Mouse (Mus musculus): ENCODE results near the gene Smarca2. TPM values are rescaled to one million over a fixed set of nuclear protein-coding genes. Genes with fewer than 3 reads are reported as not detected.
A peak's percentile ranks its signal among the peaks of the same experiment; 100 is the strongest.

Smarca2 gene
- 153 TPM for polyA plus RNA-seq (2021)

DNA sequence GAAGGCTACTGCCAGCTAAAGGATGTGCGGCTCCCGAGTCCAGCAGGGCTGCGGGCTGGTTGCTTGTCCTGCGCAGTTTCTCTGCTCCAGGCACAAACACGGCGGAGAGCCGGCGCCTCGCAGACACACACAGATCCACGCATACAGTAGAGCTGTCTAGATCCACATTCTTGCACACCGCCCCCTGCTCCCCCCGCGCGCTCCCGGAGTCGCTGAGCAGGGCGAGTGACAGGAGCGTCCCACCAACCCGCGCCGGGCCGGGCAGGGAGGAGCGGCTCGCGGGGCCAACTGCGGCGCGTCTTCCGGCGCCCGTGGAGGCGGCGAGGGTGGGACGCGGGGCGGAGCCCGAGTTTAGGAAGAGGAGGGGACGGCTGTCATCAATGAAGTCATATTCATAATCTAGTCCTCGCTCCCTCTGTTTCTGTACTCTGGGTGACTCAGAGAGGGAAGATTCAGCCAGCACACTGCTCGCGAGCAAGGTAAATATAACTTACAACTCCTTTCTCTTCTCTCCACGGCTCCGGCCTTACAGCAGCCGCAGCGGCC lies at the start of gene Smarca2:
Smarca2 (plus strand) TSS at position 296 of the 546 bp plus-strand sequence.
- in situ Hi-C loops (cut with MboI; ENCODE audit: low pct_unique_long_range_greater_than_20kb), result no loop called here
- peak; percentile 90 for ATAC-seq
- ChIA-PET CTCF (no interaction called here), POLR2A (no interaction called here)
- peak; percentile 65 for DNase-seq (ENCODE audit: low read depth, low spot score)
- TF ChIP-seq CTCF (IDR thresholded peaks at IDR 0.05), result no peak
- peaks cover 29% of the 10 kb centered on the region for H3K27me3 ChIP-seq

DNA sequence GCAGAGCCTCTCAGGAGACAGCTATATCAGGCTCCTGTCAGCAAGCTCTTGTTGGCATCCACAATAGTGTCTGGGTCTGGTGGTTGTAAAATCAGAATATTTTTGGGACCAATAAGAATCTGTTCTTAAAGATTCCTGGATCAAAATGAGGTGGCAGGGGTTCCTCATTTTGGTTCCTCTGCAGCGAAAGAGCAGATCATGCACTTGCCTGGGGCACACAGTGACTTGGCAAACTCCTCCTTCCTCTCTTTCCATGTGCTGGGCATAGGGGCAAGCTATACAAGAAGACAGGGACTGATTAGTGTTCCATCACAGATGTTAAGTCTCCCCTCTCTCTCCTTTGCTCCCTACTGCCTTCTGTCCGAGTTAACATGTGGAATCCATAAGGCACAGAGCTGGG lies 40.0 kb upstream of the Smarca2 start:
- TF ChIP-seq CTCF (IDR thresholded peaks at IDR 0.05), result no peak
- CTCF ChIA-PET, result interaction anchor here (1.1 to 1.2 kb wide), 2 partner anchors 10 to 37 kb away, joined by 3 to 4 read pairs; no protein-coding TSS in a partner anchor
- H3K27me3 ChIP-seq, result peaks cover 9% of the 10 kb centered on the region
- ATAC-seq (no peak), DNase-seq (ENCODE audit: low read depth, low spot score) (no peak)
- in situ Hi-C loops (cut with MboI; ENCODE audit: low pct_unique_long_range_greater_than_20kb), result no loop called here
- POLR2A ChIA-PET, result no interaction called here

DNA sequence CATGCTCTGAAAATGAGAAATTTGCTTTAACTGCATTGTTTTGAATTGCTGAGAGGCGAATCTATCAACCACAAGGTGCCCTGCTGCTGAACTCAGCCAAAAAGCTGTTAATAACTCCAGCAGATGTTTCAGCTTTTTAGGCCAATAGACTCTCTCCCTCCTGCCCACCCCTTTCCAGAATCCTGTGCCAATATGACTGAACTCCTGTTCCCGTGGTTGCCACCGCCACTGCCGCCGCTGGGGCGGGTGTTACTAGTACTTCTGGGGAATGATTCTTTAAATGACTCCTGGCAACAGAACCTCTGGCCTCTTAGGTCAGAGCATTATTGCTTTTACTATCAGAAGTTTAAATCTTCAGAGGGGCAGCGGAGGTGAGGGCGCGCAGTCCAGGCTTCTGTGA lies 38.7 kb upstream of the Smarca2 start:
- CTCF ChIA-PET, result interaction anchor here (1.2 kb wide), 1 partner anchor 11 kb away, joined by 4 read pairs; no protein-coding TSS in a partner anchor
- DNase-seq (ENCODE audit: low read depth, low spot score) (no peak), ATAC-seq (peak; percentile 40)
- in situ Hi-C loops (cut with MboI; ENCODE audit: low pct_unique_long_range_greater_than_20kb), result no loop called here
- POLR2A ChIA-PET, result no interaction called here
- H3K27me3 ChIP-seq, result peaks cover 21% of the 10 kb centered on the region
- no peak for TF ChIP-seq CTCF (IDR thresholded peaks at IDR 0.05)

DNA sequence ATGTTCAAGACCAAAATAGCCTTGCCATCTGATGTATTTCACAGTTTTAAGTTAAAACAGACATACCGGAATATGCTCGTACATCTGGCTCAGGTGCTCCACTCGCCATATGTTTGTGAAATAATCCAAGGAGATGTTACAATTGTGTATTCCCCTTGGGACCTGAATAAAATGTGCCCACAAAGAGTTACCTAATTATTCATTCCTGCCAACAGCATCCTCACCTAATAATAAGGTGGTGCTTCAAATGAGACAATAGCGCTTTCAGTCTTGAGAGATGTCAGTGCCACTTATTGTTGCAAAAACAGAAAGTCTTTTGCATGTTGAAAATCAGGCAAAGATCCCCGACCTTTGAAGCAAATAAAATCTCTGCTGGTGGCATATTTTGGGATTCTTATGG lies 36.6 kb upstream of the Smarca2 start:
- DNase-seq (ENCODE audit: low read depth, low spot score), result no peak
- ChIA-PET POLR2A (no interaction called here), CTCF (no interaction called here)
- no peak for ATAC-seq
- TF ChIP-seq CTCF (IDR thresholded peaks at IDR 0.05), result no peak
- in situ Hi-C loops (cut with MboI; ENCODE audit: low pct_unique_long_range_greater_than_20kb), result no loop called here
- H3K27me3 ChIP-seq, result peaks cover 23% of the 10 kb centered on the region

DNA sequence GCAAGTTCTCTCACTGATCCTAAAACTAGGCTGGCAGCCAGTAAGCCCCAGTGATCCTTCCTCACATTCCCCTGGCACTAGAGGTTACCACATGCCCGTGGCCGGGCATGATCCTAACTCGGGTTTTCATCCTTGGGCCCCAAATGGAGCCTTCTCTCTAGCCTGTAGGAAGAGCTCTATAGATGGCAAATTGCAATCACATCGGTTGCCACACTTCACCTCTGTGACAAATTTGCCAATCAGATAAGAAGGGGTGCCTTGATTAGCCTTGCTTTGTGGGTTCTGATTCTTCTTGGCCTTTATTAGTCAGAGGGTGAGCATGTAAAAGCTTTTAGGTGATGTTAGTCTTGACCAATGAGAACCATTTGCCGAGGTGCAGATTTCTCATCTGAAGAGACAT lies 35.9 kb upstream of the Smarca2 start:
- in situ Hi-C loops (cut with MboI; ENCODE audit: low pct_unique_long_range_greater_than_20kb), result no loop called here
- ChIA-PET POLR2A (no interaction called here), CTCF (no interaction called here)
- no peak for TF ChIP-seq CTCF (IDR thresholded peaks at IDR 0.05)
- no peak for DNase-seq (ENCODE audit: low read depth, low spot score)
- peaks cover 30% of the 10 kb centered on the region for H3K27me3 ChIP-seq
- no peak for ATAC-seq

DNA sequence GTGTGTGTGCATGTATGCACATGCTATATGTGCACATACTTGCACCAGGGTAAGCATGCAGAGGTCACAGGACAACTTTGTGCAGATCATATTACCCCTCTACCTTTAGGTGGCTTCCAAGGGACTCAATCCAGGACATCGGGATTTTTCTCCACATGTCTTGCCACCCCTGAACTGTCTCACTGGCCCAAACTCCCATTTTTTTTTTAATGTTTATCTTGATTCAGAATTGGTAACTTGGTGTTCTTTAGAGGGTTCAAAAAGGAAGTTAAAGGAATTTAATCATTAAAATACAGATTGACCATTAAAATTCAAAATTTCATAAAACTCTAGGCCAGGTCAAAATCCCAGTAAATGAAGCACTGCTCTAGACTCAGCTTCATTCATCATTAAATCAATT lies 35.4 kb upstream of the Smarca2 start:
- TF ChIP-seq CTCF (IDR thresholded peaks at IDR 0.05), result no peak
- CTCF ChIA-PET, result interaction anchor here (0.9 kb wide), 1 partner anchor 27 kb away, joined by 3 read pairs; no protein-coding TSS in a partner anchor
- H3K27me3 ChIP-seq, result peaks cover 31% of the 10 kb centered on the region
- DNase-seq (ENCODE audit: low read depth, low spot score) (no peak), ATAC-seq (no peak)
- POLR2A ChIA-PET, result no interaction called here
- in situ Hi-C loops (cut with MboI; ENCODE audit: low pct_unique_long_range_greater_than_20kb), result no loop called here

DNA sequence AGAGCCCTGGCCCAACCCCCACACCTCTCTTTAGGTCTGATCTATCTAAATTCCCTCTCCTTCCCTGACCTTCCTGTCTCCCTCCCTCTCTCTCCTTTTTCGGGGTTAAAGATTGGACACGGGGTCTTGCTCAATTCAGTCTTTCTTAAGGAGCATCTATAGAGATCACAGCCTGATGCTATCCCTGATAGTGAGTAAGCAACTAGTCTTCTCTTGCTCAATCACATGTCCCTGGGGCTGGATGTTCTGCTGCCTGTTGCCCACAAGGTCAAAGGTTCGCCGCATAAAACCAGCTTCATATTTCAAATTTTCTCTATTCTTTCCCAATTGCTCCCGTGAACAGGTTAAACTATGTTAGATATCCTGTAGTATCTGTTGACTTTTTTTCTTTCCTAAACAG lies 25.2 kb upstream of the Smarca2 start:
- peaks cover 36% of the 10 kb centered on the region for H3K27me3 ChIP-seq
- CTCF ChIA-PET, result no interaction called here
- in situ Hi-C loops (cut with MboI; ENCODE audit: low pct_unique_long_range_greater_than_20kb), result no loop called here
- no peak for TF ChIP-seq CTCF (IDR thresholded peaks at IDR 0.05)
- POLR2A ChIA-PET, result interaction anchor here (0.5 to 0.6 kb wide), 2 partner anchors 12 to 297 kb away, joined by 3 to 4 read pairs; no protein-coding TSS in a partner anchor
- no peak for DNase-seq (ENCODE audit: low read depth, low spot score)
- no peak for ATAC-seq

DNA sequence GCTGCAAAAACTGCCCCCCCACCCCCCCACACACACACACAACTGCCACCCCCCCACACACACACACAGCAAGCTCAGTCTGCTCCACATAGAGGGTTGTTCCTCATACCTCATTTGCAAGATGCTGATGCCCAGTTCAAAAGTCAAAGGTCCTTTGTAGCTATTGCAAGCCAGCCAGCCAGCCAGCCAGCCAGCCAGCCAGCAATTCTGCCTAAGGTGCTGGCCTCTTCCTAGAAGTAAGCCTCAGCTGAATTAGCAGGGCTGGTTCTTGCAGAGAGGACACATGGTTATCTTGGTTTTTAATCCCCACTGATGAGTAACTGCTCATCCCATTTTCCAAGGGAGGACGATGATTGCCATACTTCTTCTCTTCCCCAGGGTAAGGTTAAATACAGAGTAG lies 24.8 kb upstream of the Smarca2 start:
- peaks cover 39% of the 10 kb centered on the region for H3K27me3 ChIP-seq
- no peak for TF ChIP-seq CTCF (IDR thresholded peaks at IDR 0.05)
- ChIA-PET CTCF (no interaction called here), POLR2A (interaction anchor here (0.5 kb wide), 1 partner anchor 297 kb away, joined by 3 read pairs; no protein-coding TSS in a partner anchor)
- no peak for DNase-seq (ENCODE audit: low read depth, low spot score)
- ATAC-seq, result no peak
- in situ Hi-C loops (cut with MboI; ENCODE audit: low pct_unique_long_range_greater_than_20kb), result no loop called here

DNA sequence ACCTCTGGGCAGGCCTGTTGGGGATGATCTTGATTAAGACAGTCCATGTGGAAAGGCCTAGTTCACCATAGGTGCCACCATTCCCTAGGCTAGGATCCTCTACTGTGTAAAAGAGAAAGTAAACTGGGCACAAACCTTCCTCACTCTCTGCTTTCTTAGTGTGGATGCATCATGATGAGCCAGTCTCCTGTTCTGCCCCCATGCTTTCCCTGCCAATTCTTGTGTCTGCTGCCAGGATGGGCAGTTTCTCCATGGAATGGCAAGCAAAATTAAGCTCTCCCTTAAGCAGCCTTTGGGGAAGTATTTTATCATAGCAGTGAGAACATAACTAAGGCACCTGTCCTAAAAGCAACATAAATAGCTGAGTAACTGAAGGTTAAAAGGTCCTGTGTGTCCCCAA lies 10.2 kb upstream of the Smarca2 start:
- TF ChIP-seq CTCF (IDR thresholded peaks at IDR 0.05), result no peak
- in situ Hi-C loops (cut with MboI; ENCODE audit: low pct_unique_long_range_greater_than_20kb), result no loop called here
- no peak for DNase-seq (ENCODE audit: low read depth, low spot score)
- peaks cover 56% of the 10 kb centered on the region for H3K27me3 ChIP-seq
- CTCF ChIA-PET, result no interaction called here
- POLR2A ChIA-PET, result no interaction called here
- no peak for ATAC-seq

DNA sequence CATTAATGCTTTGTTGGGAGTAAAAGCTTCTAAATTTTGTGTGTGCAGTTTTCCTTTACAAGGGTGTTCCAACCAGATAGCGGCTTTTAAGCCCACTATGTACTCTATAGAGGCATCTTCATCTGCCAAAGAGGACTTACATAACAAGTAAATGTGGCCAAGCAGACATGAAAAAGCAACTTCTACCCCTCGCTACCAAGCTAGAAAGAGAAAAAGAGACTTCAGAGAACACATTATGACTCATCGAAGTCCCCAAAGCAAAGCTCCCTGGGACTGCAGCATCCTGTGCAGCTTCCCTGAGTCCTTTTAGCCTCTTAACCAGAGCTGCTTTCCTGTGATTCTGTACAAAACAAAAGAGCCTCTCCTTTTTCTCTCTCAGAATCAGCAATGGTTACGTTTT lies 3.4 kb upstream of the Smarca2 start:
- DNase-seq (ENCODE audit: low read depth, low spot score) (no peak), ATAC-seq (no peak)
- ChIA-PET CTCF (interaction anchor here (1.4 to 1.5 kb wide), 2 partner anchors 13 to 37 kb away, joined by 3 read pairs; no protein-coding TSS in a partner anchor), POLR2A (no interaction called here)
- peaks cover 57% of the 10 kb centered on the region for H3K27me3 ChIP-seq
- in situ Hi-C loops (cut with MboI; ENCODE audit: low pct_unique_long_range_greater_than_20kb), result no loop called here
- TF ChIP-seq CTCF (IDR thresholded peaks at IDR 0.05), result no peak

DNA sequence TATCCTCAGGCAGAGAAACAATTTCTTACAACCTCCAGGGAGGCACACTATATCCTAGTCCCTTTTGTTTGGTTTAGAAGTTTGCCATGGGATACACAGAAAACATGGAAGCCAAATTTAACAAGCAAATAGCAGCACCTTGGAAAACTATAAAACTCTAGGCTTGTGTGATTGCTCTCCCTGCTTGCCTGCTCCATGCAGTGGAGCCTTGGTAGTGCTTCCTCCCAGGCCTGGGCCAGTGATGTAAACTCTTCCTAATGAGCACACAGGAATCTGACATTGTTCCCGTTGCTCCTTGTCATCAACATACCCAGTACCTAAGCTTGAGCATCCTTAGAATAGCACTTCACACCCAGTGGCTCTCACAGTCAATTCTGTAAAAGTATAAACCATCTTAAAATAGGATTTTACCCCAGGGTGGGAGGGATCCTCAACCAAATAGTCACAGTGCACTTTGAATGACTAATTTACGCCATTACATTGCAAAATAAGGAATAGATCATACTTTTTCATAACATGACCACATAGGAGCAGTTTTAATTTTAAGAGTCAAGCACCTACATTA lies 1.5 kb upstream of the Smarca2 start:
- POLR2A ChIA-PET, result no interaction called here
- CTCF ChIA-PET, result no interaction called here
- H3K27me3 ChIP-seq, result peaks cover 44% of the 10 kb centered on the region
- in situ Hi-C loops (cut with MboI; ENCODE audit: low pct_unique_long_range_greater_than_20kb), result no loop called here
- TF ChIP-seq CTCF (IDR thresholded peaks at IDR 0.05), result no peak
- no peak for ATAC-seq
- no peak for DNase-seq (ENCODE audit: low read depth, low spot score)
